Mouse (Mus musculus) leukemia stem cell, adult 10-12 weeks (primary cell): ENCODE data around the gene Hoxc12. TPM values are rescaled to one million over a fixed set of nuclear protein-coding genes. Genes with fewer than 3 reads are reported as not detected.

ENCODE experiments used
- polyA plus RNA-seq: library from polyadenylated mRNA; stranded (reverse); fragments of >175 nt; gene quantifications from 2 replicates; pipeline ENCODE4 v1.2.3, GENCODE M21; 2012; ENCODE audit warnings: low replicate concordance

The Hoxc12 gene
- not detected in 2 replicates for polyA plus RNA-seq

DNA sequence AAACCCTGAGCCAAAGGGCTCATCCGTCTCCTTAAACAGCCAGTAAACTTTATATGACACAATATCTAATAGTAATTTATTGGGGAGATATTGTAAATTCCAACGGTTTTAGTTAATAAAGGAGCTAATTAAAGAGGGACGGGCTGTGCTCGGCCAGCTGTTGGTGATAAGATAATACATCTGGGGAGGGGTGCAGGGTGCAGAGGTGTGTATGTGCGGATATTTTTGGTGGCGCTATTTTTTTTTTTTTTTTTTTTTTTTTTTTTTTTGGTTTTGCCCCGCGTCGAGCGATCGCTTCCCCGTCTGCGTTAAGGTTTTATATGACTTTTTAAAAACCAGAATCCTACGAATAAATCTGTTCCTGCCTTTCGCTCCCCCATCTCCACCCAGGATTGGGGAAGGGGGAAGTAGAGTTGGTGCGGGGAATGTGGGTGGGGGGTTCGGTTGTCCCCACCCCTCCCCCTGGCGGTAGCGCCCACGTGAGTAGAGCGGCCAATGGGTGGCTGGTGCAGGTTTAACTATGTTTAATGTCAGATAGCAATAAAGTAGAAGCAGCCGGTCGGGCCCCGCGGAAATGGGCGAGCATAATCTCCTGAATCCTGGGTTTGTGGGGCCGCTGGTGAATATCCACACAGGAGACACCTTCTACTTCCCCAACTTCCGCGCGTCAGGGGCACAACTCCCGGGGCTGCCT, at the start of gene Hoxc12:
Gene Hoxc12, plus strand, starts transcription at position 479 of the 694 bp plus-strand sequence.

DNA sequence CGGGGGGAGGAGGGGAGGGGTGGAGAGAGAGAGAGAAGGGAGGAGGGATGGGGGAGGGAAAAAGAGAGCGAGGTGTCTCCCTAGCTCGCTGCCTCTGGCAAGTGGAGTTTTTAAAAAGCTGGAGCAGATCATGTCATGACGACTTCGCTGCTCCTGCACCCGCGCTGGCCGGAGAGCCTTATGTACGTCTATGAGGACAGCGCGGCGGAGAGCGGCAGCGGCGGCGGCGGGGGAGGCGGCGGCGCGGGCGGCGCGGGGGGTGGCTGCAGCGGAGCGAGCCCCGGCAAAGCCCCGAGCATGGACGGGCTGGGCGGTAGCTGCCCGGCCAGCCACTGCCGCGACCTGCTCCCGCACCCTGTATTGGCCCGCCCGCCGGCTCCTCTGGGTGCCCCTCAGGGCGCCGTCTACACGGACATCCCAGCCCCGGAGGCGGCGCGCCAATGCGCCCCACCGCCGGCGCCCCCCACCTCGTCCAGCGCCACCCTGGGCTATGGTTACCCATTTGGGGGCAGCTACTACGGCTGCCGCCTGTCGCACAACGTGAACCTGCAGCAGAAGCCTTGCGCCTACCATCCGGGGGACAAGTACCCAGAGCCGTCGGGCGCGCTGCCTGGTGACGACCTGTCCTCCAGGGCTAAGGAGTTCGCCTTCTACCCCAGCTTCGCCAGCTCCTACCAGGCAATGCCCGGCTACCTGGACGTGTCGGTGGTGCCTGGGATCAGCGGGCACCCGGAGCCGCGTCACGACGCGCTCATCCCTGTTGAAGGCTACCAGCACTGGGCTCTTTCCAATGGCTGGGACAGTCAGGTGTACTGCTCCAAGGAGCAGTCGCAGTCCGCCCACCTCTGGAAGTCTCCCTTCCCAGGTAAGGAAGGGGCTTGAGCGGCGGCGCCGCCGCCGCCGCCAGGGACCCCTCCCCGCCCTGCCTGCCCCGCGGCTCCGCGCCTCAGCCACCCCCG, 15.2 kb upstream of the Hoxc12 start, which contains the start of gene Hoxc13:
Gene Hoxc13, plus strand, starts transcription at position 51 of the 959 bp plus-strand sequence.

DNA sequence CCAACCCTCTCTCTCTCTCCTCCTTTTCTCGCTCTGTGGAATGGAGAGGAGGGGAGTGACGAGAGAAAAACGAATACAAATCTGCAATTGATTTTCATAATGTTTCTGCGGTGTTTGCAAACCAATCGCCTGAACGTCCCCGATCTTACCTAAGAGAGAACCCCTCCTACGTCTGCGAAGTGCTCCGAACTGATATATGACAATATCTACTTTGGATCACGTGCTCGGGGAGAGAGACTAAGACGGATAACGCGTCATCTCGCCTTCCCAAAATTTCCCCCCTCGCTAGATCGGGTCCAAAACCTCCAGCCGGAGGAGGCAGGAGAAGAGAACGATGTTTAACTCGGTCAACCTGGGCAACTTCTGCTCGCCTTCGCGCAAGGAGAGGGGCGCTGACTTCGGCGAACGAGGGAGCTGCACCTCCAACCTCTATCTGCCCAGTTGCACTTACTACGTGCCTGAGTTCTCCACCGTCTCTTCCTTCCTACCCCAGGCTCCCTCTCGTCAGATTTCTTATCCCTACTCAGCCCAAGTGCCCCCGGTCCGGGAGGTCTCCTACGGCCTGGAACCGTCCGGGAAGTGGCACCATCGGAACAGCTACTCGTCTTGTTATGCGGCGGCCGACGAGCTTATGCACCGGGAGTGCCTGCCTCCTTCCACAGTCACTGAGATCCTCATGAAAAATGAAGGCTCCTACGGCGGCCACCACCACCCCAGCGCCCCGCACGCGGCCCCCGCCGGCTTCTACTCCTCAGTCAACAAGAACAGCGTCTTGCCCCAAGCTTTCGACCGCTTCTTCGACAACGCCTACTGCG, 17.8 kb downstream of the Hoxc12 start, which contains the start of gene Hoxc11:
Gene Hoxc11, plus strand, starts transcription at position 236 of the 815 bp plus-strand sequence.

DNA sequence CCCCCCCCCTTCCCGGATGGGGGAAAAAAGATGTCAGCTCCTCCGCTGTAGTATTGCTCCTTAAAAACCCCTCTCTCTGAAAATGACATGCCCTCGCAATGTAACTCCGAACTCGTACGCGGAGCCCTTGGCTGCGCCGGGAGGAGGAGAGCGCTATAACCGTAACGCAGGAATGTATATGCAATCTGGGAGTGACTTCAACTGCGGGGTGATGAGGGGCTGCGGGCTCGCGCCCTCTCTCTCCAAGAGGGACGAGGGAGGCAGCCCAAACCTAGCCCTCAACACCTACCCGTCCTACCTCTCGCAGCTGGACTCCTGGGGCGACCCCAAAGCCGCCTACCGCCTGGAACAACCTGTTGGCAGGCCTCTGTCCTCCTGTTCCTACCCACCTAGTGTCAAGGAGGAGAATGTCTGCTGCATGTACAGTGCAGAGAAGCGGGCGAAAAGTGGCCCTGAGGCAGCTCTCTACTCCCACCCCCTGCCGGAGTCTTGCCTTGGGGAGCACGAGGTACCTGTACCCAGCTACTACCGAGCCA, 30.3 kb downstream of the Hoxc12 start, which contains the start of gene Hoxc10:
Gene Hoxc10, plus strand, starts transcription at position 21 of the 536 bp plus-strand sequence.

DNA sequence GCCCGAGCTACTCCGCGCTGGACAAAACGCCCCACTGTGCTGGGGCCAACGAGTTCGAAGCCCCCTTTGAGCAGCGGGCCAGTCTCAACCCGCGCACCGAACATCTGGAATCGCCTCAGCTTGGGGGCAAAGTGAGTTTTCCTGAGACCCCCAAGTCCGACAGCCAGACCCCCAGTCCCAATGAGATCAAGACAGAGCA, 30.7 kb downstream of the Hoxc12 start, which contains the start of gene Hoxc5:
Gene Hoxc5, plus strand, starts transcription at position 132 of the 199 bp plus-strand sequence.

DNA sequence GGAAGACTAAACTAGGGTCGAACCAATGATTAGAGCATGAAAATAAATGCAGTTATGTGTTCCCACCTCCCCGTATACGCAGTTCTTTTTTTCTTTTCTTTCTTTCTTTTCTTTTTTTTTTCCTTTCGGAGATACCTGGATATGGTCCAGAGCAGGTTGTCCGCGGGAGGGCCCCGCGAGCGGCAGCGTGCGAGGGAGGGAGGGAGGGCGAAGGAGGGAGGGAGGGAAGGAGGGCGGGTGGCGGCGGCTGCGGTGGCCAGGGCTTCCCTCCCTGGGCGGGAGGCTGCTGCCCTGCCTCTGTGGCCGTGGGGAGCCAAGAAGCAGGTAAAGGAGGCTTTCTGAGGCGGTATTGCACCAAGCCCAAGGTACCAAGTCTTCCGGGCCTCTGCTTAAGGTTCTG, 39.6 kb downstream of the Hoxc12 start, which contains the start of gene Hoxc9:
Gene Hoxc9, plus strand, starts transcription at position 269 of the 400 bp plus-strand sequence.

Other genes with a start within 250 kb of the Hoxc12 start
- gene Calcoco1, start 214.6 kb upstream of the Hoxc12 start, polyA plus RNA-seq: 9.7 and 15.0 TPM in 2 replicates
- gene Hoxc13, start 15.7 kb upstream of the Hoxc12 start, polyA plus RNA-seq: not detected in 2 replicates
- gene Hoxc11, start 17.7 kb downstream of the Hoxc12 start, polyA plus RNA-seq: 0.11 TPM in 1 of 2 replicates, not detected in the other
- 0.18 TPM in 1 of 2 replicates, not detected in the other for gene Hoxc10, start 30.0 kb downstream of the Hoxc12 start, polyA plus RNA-seq
- 0.06 TPM in 1 of 2 replicates, not detected in the other for gene Hoxc5, start 30.7 kb downstream of the Hoxc12 start, polyA plus RNA-seq
- not detected in 2 replicates for gene Hoxc9, start 39.7 kb downstream of the Hoxc12 start, polyA plus RNA-seq
- gene Hoxc8, start 53.9 kb downstream of the Hoxc12 start, polyA plus RNA-seq: not detected in 2 replicates
- gene Hoxc6, start 61.5 kb downstream of the Hoxc12 start, polyA plus RNA-seq: 0.27 and 0.62 TPM in 2 replicates
- gene Hoxc4, start 82.2 kb downstream of the Hoxc12 start, polyA plus RNA-seq: 0.55 TPM in 1 of 2 replicates, not detected in the other
- 1.9 TPM in 2 replicates for gene Smug1, start 230.3 kb downstream of the Hoxc12 start, polyA plus RNA-seq